Mouse (Mus musculus) mouse embryonic stem cell (cell line): ENCODE measurements at regions not wholly inside any gene's neighbourhood (a gene's known extent, or its start where the extent isn't known, plus 50 kb on each side); places are given as distances from the start of the nearest gene placed in this dataset.

Source experiments
- in situ Hi-C, 2 experiments: fragments of 300-500 bp; cut with MboI; formaldehyde crosslinking; loops; 1 replicate in 1 of 2; 3 replicates in 1 of 2; pipeline ENCODE4 v1.14.3; 2019 to 2020; ENCODE audit warnings: low sequenced_read_pairs in 2 of 2, low pct_unique_long_range_greater_than_20kb in 1 of 2, mixed read lengths in 1 of 2; ENCODE audit not compliant: unreplicated experiment in 1 of 2

GRCm38 (mm10) chr4:105358725-105359124 lies 201.6 kb downstream of the Plpp3 start:
- in situ Hi-C loops = no loop called here

GRCm38 (mm10) chr4:105364496-105364895 lies 207.3 kb downstream of the Plpp3 start:
- in situ Hi-C loops = no loop called here

- in situ Hi-C loops = no loop called here
These were observed 207.9 kb downstream of the Plpp3 start for GRCm38 (mm10) chr4:105365076-105365475.

GRCm38 (mm10) chr4:105376591-105376990 lies 219.4 kb downstream of the Plpp3 start:
- in situ Hi-C loops = no loop called here

GRCm38 (mm10) chr4:105377469-105378187 lies 220.5 kb downstream of the Plpp3 start:
- in situ Hi-C loops = no loop called here

GRCm38 (mm10) chr4:105384826-105385225 lies 227.7 kb downstream of the Plpp3 start:
- in situ Hi-C loops = no loop called here

GRCm38 (mm10) chr4:105385481-105385880 lies 228.3 kb downstream of the Plpp3 start:
- in situ Hi-C loops = no loop called here

- in situ Hi-C loops = no loop called here
These were observed 233.2 kb downstream of the Plpp3 start for GRCm38 (mm10) chr4:105390378-105390777.

GRCm38 (mm10) chr4:105394366-105394765 lies 237.2 kb downstream of the Plpp3 start:
- in situ Hi-C loops = no loop called here

GRCm38 (mm10) chr4:105397451-105397850 lies 240.3 kb downstream of the Plpp3 start:
- in situ Hi-C loops = no loop called here

- in situ Hi-C loops = no loop called here
These were observed 244.9 kb downstream of the Plpp3 start for GRCm38 (mm10) chr4:105402021-105402420.

GRCm38 (mm10) chr4:105403169-105403568 lies 246.0 kb downstream of the Plpp3 start:
- in situ Hi-C loops = no loop called here

- in situ Hi-C loops = no loop called here
These were observed 246.5 kb downstream of the Plpp3 start for GRCm38 (mm10) chr4:105403686-105404085.

- in situ Hi-C loops = no loop called here
These were observed 248.6 kb downstream of the Plpp3 start for GRCm38 (mm10) chr4:105405728-105406127.

GRCm38 (mm10) chr4:105406786-105407464 lies 249.8 kb downstream of the Plpp3 start:
- in situ Hi-C loops = no loop called here

- in situ Hi-C loops = no loop called here
These were observed 251.7 kb downstream of the Plpp3 start for GRCm38 (mm10) chr4:105408896-105409295.

- in situ Hi-C loops = no loop called here
These were observed 260.0 kb downstream of the Plpp3 start for GRCm38 (mm10) chr4:105417166-105417565.

- in situ Hi-C loops = no loop called here
These were observed 265.3 kb downstream of the Plpp3 start for GRCm38 (mm10) chr4:105422466-105422865.

GRCm38 (mm10) chr4:105423727-105424201 lies 266.6 kb downstream of the Plpp3 start:
- in situ Hi-C loops = no loop called here

- in situ Hi-C loops = no loop called here
These were observed 267.9 kb downstream of the Plpp3 start for GRCm38 (mm10) chr4:105425086-105425485.
